Mouse (Mus musculus) kidney, adult 8-10 months (tissue): ENCODE measurements at regions not wholly inside any gene's neighbourhood (a gene's known extent, or its start where the extent isn't known, plus 50 kb on each side); places are given as distances from the start of the nearest gene placed in this dataset.
"Not testable (repeated sequence)": the region's sequence is repeated elsewhere in the genome, so short reads cannot be mapped to it uniquely, and the experiment has no call there.

Experiments used
- DNase-seq, 2 experiments: peaks; one replicate each; pipeline ENCODE4 v3.0.0; 2022

GRCm38 (mm10) chr10:91443321-91443720, 262.2 kb upstream of the Tmpo start:
- no peak for DNase-seq

DNA sequence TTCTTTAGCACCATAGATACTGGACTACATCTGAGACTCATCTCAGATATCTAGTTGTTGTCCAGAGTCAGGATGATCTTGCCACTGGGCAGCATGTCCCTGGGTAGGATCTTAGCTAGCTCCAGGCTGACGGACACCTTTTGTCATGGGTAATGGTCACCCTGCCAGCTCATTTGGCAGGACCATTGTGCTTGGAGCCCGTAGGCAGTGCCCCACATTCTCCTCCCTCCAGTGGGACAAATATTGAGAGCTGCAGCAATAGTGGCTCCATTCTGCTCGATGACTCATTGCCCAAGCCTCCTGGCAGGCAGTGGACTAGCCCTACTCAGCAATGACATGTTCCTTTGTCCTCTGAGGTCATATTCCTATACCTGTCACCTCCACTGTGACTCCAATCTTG, 258.9 kb upstream of the Tmpo start:
- DNase-seq = no peak

- DNase-seq = no peak
Observed at GRCm38 (mm10) chr10:91437917-91438316, 256.8 kb upstream of the Tmpo start.

- no peak for DNase-seq
Observed at GRCm38 (mm10) chr10:91436091-91436569, 255.0 kb upstream of the Tmpo start.

- DNase-seq = no peak
Observed at GRCm38 (mm10) chr10:91430281-91430680, 249.2 kb upstream of the Tmpo start.

DNA sequence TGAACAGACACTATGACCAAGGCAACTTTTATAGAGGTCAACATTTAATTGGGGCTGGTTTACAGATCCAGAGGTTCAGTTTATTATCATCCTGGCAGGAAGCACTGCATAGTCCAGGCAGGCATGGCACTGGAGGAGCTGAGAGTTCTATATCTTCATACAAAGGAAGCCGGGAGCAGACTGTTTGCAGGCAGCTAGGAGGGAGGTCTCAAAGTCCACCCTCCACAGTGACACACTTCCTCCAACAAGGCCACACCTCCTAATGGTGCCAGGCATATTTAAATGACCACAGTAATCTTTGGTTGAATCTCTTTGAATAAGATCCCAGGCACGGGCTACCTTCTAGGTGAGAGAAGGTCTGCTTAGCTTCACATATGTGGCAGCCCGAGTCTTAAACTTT, 245.5 kb upstream of the Tmpo start:
- DNase-seq = no peak

GRCm38 (mm10) chr10:91425625-91426385, 244.7 kb upstream of the Tmpo start:
- not testable (repeated sequence) for DNase-seq

GRCm38 (mm10) chr10:91424786-91425185, 243.7 kb upstream of the Tmpo start:
- no peak for DNase-seq

DNA sequence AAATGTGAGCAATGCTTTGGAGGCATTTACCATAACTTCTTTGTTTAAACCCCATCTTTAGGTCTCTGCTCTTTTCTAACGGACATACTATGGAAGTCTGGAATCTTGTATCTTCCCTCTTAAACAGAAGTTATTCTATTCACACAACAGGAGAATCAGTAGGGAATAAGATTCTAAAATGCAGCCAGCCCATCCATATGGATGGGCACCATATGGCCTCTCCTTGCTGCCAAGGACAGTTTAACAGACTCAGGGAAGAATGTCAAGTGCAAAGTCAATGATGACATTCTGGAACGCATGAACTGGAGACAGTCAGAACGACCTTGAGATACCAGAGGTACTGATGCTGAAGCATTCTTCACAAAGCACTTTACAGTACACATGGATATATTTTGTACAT, 206.1 kb upstream of the Tmpo start:
- DNase-seq = no peak

DNA sequence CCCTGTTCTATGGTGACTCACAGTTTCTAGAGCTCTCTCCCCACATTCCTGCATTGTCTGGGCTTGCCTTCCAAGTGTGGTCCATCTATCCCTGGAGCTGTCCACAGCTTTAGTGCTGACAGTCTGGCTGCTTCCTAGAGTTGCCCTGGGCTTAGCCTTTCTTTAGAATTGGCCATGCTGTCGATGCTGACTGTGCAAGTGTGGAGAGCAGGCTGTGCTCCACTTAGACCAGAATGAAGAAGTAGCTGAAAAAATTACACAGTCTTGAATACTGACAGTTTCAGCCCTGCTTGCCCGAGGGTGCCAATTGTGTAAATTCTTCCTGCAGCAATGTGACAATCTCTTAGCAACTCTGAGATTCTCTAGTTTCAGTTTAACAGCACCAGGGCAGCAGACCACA, 203.3 kb upstream of the Tmpo start:
- DNase-seq = no peak

DNA sequence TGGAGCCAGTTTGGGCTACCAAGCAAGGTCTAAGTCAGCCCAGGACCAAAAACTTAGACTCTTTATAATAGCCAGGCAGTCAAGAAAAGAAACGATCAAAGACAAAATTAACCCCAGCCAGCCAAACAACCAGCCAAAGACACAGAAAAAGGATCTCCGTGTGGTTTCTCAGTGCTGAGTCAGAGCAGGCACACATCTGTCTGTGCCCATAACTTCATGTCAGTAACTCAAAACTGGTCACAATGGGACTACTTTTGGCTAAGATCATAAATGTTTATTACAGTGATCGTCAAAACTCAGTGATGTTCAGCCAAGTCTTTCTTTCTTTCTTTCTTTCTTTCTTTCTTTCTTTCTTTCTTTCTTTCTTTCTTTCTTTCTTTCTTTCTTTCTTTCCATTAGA, 195.6 kb upstream of the Tmpo start:
- DNase-seq = no peak

GRCm38 (mm10) chr10:91367488-91367887, 186.4 kb upstream of the Tmpo start:
- no peak for DNase-seq

GRCm38 (mm10) chr10:91362587-91362986, 181.5 kb upstream of the Tmpo start:
- no peak for DNase-seq

DNA sequence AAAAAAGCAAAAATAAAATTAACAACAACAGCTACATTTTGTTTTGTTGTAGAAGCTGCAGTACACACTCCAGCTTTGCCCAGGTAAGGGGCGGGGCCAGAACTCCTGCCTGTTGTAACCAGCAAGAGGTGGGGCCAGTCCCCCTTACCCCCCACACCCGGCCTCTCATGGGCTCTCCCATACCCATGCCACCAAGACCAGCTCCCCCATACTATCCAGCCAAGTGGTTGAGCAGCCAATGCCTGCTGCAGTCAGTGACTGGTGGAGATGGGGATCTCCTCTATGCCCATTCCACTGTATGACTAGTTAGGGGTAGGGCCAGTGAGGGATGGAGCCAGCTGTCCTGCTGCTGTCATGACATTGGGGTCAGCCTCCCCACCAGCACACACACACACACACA, 180.5 kb upstream of the Tmpo start:
- DNase-seq = no peak

DNA sequence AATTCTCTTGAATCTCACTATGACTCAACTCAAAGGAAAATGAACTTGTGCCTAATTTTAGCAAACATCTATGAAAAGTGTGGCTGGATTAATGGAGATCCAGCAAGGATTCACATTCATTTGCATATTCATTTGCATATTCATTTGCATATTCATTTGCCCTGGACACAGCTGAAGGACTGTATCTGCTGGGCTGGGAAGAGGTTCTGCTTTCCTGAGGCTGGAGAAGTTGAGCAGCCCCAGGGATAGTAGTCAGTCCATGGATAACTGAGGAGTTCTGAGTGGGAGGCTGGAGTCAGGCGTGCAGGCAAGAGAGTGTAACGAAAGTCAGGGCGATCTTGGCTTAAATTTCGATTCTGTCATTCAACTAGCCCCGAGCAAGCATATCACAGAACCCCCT, 164.3 kb upstream of the Tmpo start:
- DNase-seq = no peak

GRCm38 (mm10) chr10:91342083-91342482, 161.0 kb upstream of the Tmpo start:
- DNase-seq = no peak

DNA sequence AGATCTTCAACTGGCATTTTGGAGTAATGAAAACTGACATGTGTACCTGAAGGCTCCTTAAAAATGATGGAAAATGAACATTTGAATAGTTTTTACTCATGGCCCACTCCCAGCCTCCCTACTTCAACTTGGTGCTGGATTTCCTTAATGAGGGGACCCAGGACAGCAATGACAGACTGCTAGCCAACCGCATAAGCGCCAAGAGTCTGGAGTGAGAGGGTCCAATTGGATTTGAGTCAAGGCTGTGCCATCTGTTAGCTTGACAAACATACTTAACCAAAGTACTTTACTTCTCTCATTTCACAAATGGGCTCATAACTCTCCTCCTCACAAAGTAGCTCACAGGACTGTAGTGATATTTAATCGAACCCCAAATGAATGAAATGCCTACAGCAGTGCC, 158.2 kb upstream of the Tmpo start:
- DNase-seq = no peak

GRCm38 (mm10) chr10:91326661-91327312, 145.7 kb upstream of the Tmpo start:
- DNase-seq = no peak

DNA sequence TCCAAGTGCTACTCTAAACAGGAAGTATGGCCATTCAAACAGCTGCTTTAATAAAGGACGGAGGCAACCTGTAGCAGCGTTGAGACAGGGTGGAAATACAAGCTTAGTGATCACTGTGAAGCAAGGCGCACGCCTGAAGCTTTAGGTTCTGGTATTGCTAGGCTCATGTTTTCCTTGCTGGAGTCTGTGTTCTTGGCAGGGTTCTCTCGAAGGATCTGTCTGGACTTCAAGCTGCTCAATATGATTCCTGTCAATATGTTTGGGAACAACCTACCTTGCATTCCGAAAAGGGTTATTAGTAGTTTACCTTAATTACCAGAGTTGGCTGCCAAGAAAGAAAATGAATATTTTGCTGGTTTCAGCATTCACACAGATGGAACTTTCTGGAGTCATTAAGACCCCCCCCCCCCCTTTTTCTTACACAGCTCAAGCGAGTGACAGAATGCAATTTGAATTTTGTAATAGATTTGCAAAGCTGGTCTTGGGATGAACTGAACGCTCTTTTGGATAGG, 145.1 kb upstream of the Tmpo start:
- no peak for DNase-seq

GRCm38 (mm10) chr10:91321226-91321625, 140.1 kb upstream of the Tmpo start:
- DNase-seq = peak; percentile 30 to 64

DNA sequence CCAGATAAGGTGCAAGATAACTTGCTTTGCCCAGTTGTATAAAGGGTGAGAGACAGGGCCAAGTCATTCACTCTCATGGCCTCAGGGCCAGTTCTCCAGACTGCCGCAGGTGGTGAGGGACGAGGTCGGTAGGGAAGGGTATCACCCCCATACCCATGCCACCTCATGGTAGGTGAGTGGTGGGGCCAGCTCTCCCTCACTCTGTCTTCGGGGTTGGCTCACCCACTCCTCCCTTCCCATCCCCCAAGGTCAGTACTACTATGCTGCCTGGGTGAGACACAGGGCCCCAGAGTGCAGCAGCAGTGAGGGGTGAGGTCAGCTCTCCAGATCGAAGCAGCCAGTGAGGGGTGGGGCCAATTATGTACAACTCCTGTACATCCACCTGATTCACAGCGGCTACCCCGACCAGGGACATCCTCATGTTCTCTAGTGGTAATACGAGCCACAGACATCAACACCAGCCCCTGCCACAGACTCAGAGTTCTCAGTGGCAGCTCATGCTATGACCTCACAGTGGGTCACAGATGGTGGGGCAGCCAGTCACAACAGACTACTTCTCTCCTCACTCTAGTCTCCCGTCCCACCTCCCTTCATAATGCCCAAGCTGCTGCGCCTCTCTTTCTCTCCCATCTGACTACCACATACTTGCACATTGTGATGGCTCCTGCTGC, 138.5 kb upstream of the Tmpo start:
- no peak for DNase-seq

GRCm38 (mm10) chr10:91314441-91314840, 133.3 kb upstream of the Tmpo start:
- DNase-seq = peak; percentile 65 to 83

GRCm38 (mm10) chr10:91313316-91313715, 132.2 kb upstream of the Tmpo start:
- DNase-seq = peak; percentile 51 to 75

DNA sequence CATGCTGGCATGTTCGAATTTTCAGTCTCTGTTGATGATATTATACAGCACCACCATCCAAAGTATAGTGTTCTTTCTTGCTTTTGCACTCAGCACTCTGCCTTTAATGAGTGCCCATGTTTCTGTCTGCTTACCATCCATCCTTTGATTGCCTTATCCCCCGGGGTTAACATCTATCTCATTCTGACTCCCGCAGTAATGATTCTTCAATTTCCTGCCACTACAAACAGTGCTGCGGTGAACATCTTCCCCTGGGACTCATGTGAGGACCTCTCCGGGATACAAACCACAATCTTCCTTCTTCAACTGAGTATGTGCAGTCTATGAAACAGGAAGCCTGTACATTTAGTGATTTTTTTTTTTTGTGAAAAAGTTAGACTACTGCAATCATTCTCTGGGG, 131.8 kb upstream of the Tmpo start:
- DNase-seq = no peak
